Mouse (Mus musculus): ENCODE data around the gene Ccdc24.

The Ccdc24 gene

GRCm38 (mm10) chr4:117891738-117892161 lies 19.4 kb upstream of the Ccdc24 start, which contains the start of gene Dph2:
Dph2 (minus strand) TSS chr4:117892032.
- DNase-seq (ENCODE audit: low spot score) = no peak

GRCm38 (mm10) chr4:117890750-117891149 lies 18.4 kb upstream of the Ccdc24 start:
- no peak for DNase-seq (ENCODE audit: low spot score)

GRCm38 (mm10) chr4:117890031-117890430 lies 17.7 kb upstream of the Ccdc24 start:
- DNase-seq (ENCODE audit: low spot score) = no peak

- DNase-seq (ENCODE audit: low spot score) = no peak
Measured at GRCm38 (mm10) chr4:117889471-117889870, 17.1 kb upstream of the Ccdc24 start.

GRCm38 (mm10) chr4:117887920-117888319 lies 15.6 kb upstream of the Ccdc24 start:
- DNase-seq (ENCODE audit: low spot score) = no peak

GRCm38 (mm10) chr4:117887133-117887532 lies 14.8 kb upstream of the Ccdc24 start, which contains the start of gene Atp6v0b:
Atp6v0b (minus strand) TSS chr4:117887333.
- peak; percentile 82 for DNase-seq (ENCODE audit: low spot score)

GRCm38 (mm10) chr4:117886644-117887043 lies 14.3 kb upstream of the Ccdc24 start:
- DNase-seq (ENCODE audit: low spot score) = no peak

- no peak for DNase-seq (ENCODE audit: low spot score)
Measured at GRCm38 (mm10) chr4:117885994-117886393, 13.6 kb upstream of the Ccdc24 start.

GRCm38 (mm10) chr4:117885093-117885492 lies 12.7 kb upstream of the Ccdc24 start:
- no peak for DNase-seq (ENCODE audit: low spot score)

- DNase-seq (ENCODE audit: low spot score) = no peak
Measured at GRCm38 (mm10) chr4:117884146-117884545, 11.8 kb upstream of the Ccdc24 start.

GRCm38 (mm10) chr4:117882701-117883691 lies 10.6 kb upstream of the Ccdc24 start, which contains the start of gene B4galt2:
B4galt2 (minus strand) TSS chr4:117883487.
- DNase-seq (ENCODE audit: low spot score) = no peak

GRCm38 (mm10) chr4:117878703-117879102 lies 6.3 kb upstream of the Ccdc24 start:
- no peak for DNase-seq (ENCODE audit: low spot score)

GRCm38 (mm10) chr4:117878301-117878700 lies 5.9 kb upstream of the Ccdc24 start:
- DNase-seq (ENCODE audit: low spot score) = no peak

- DNase-seq (ENCODE audit: low spot score) = no peak
Measured at GRCm38 (mm10) chr4:117873615-117874014, 1.3 kb upstream of the Ccdc24 start.

- DNase-seq (ENCODE audit: low spot score) = no peak
Measured at GRCm38 (mm10) chr4:117871787-117872186, 570 bp downstream of the Ccdc24 start.

GRCm38 (mm10) chr4:117870437-117870836 lies 1.9 kb downstream of the Ccdc24 start:
- DNase-seq (ENCODE audit: low spot score) = no peak

GRCm38 (mm10) chr4:117869317-117869716 lies 3.0 kb downstream of the Ccdc24 start:
- DNase-seq (ENCODE audit: low spot score) = no peak

GRCm38 (mm10) chr4:117867823-117868222 lies 4.5 kb downstream of the Ccdc24 start:
- no peak for DNase-seq (ENCODE audit: low spot score)

- no peak for DNase-seq (ENCODE audit: low spot score)
Measured at GRCm38 (mm10) chr4:117867000-117867399, 5.4 kb downstream of the Ccdc24 start.

GRCm38 (mm10) chr4:117866083-117866482 lies 6.3 kb downstream of the Ccdc24 start:
- DNase-seq (ENCODE audit: low spot score) = peak; percentile 40

GRCm38 (mm10) chr4:117862823-117863222 lies 9.5 kb downstream of the Ccdc24 start:
- no peak for DNase-seq (ENCODE audit: low spot score)

- DNase-seq (ENCODE audit: low spot score) = no peak
Measured at GRCm38 (mm10) chr4:117860570-117860969, 11.8 kb downstream of the Ccdc24 start.

- DNase-seq (ENCODE audit: low spot score) = no peak
Measured at GRCm38 (mm10) chr4:117858794-117859193, 13.6 kb downstream of the Ccdc24 start.
